8 mouse cellular contexts compared by ENCODE assay signal in the genomic region with DNA sequence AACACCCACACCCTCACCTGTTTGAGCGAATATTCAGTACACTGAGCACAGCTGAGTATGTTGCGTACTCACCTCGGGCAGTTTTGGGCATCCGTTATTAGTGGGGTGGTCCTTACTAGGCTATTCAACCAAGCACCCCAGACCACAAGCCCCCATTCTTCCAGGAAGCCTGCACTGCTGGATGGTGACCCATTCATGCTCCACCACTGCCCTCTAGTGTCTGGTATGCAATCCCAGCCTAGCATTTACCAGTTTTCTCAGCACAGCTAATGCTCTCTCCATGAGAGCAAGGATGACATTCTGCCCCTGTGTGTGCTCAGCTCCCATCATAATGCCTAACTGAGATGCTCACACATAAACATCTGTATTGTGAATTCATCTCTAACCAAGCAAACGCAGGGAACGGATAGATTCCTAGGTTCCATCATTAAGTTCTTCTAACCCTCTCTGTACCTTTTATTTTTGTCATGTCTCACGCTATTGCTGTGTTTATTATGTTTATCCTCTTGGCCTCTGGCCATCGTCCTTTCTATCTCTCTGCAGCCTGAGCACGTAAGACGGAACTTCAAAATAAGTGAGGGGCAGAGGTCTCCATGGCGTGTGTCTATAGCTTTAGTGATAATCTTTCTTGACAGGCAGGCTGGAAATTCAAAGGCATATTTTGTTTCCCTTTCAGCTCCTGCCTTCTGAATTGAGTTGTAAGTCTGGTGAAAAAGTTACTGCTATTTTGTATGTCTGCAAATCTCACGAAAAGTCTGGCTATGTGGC. TPM values are rescaled to one million over a fixed set of nuclear protein-coding genes. Genes with fewer than 3 reads are reported as not detected.
DNase-seq lines count a peak whose midpoint lies in the region; ATAC-seq and TF ChIP-seq lines count a peak whose summit lies in the region.

No protein-coding gene starts in this region.

- WGBS in forebrain, embryonic 14.5 days: 57% methylated on average over 12 of the region's 12 CpGs
- 48% methylated on average over 12 of the region's 12 CpGs for WGBS in hindbrain, postnatal 0 days

- no peaks in the 10 kb centered on the region for H3K4me1 ChIP-seq in forebrain, embryonic 14.5 days (ENCODE audit: control insufficient read depth, insufficient read depth, low read length)
- H3K4me1 ChIP-seq in hindbrain, postnatal 0 days (ENCODE audit: insufficient read depth, low read length): no peaks in the 10 kb centered on the region

- H3K4me3 ChIP-seq in gastrocnemius, adult 2 months: no peak overlapping the region
- H3K4me3 ChIP-seq in forebrain, embryonic 14.5 days (ENCODE audit: low read depth, low read length): no peak overlapping the region
- no peak overlapping the region for H3K4me3 ChIP-seq in hindbrain, postnatal 0 days (ENCODE audit: low read length)
- no peak overlapping the region for H3K4me3 ChIP-seq in left cerebral cortex, adult 2 months

- peak; percentile 53 for DNase-seq in gastrocnemius, adult 2 months
- no peak for DNase-seq in gastrocnemius, postnatal 25 days
- peak; percentile 15 for DNase-seq in cerebellum, adult 11 months
- DNase-seq in forebrain, embryonic 14.5 days (ENCODE audit: low spot score): peak; percentile 91
- peak; percentile 90 for DNase-seq in hindbrain, postnatal 0 days (ENCODE audit: low spot score)
- peak; percentile 51 to 59 for DNase-seq in left cerebral cortex, adult 2 months (ENCODE audit: extremely low spot score in 1 of 2, low spot score in 2 of 2)
- DNase-seq in right cerebral cortex, adult 2 months (ENCODE audit: low spot score in 2 of 2): peak; percentile 69 to 73

- H3K4me2 ChIP-seq in forebrain, embryonic 14.5 days (ENCODE audit: low read length): no peak overlapping the region
- no peak overlapping the region for H3K4me2 ChIP-seq in hindbrain, postnatal 0 days (ENCODE audit: low read depth, low read length)

- H3K27me3 ChIP-seq in forebrain, embryonic 14.5 days (replicated peaks; ENCODE audit: control insufficient read depth, insufficient read depth, low read length): no peaks in the 10 kb centered on the region
- no peaks in the 10 kb centered on the region for H3K27me3 ChIP-seq in hindbrain, postnatal 0 days (ENCODE audit: insufficient read depth, low read length)

- H3K36me3 ChIP-seq in forebrain, embryonic 14.5 days (ENCODE audit: control insufficient read depth, insufficient read depth, low read length): no peaks in the 10 kb centered on the region
- H3K36me3 ChIP-seq in hindbrain, postnatal 0 days (ENCODE audit: insufficient read depth, low read length): no peaks in the 10 kb centered on the region

- intact Hi-C loops in gastrocnemius, adult 2 months (cut with DNase I): no loop called here
- intact Hi-C loops in left cerebral cortex, adult 2 months (cut with DNase I): no loop called here

- no peak overlapping the region for H3K9ac ChIP-seq in forebrain, embryonic 14.5 days (ENCODE audit: low read length)
- no peak overlapping the region for H3K9ac ChIP-seq in hindbrain, postnatal 0 days (replicated peaks; ENCODE audit: low read length)

- ATAC-seq in forebrain, embryonic 14.5 days: peak; percentile 90
- ATAC-seq in hindbrain, postnatal 0 days: peak; percentile 87
- ATAC-seq in megakaryocyte-erythroid progenitor cell, adult 5-6 weeks (replicated peaks; ENCODE audit: low FRiP score, low TSS enrichment, poor library complexity, severe bottlenecking): peak; percentile 77

- H3K27ac ChIP-seq in gastrocnemius, adult 2 months: no peak overlapping the region
- H3K27ac ChIP-seq in forebrain, embryonic 14.5 days (ENCODE audit: low read depth, low read length): no peak overlapping the region
- no peak overlapping the region for H3K27ac ChIP-seq in hindbrain, postnatal 0 days
- H3K27ac ChIP-seq in left cerebral cortex, adult 2 months: no peak overlapping the region

- no peaks in the 10 kb centered on the region for H3K9me3 ChIP-seq in forebrain, embryonic 14.5 days (replicated peaks; ENCODE audit: control insufficient read depth, low read length)
- H3K9me3 ChIP-seq in hindbrain, postnatal 0 days (ENCODE audit: low read length): no peaks in the 10 kb centered on the region

- TF ChIP-seq CTCF in gastrocnemius, adult 2 months (IDR thresholded peaks at IDR 0.05): peak; percentile 84
- TF ChIP-seq CTCF in hindbrain, postnatal 0 days (IDR thresholded peaks at IDR 0.05; ENCODE audit: low read depth): peak; percentile 98
- peak; percentile 86 for TF ChIP-seq CTCF in left cerebral cortex, adult 2 months (IDR thresholded peaks at IDR 0.05)

RNA-seq across cellular contexts. Expression of a gene that starts 17.0 kb away (rescaled TPM):
- 1 to 10 TPM; 6.8 to 8.9 TPM for total RNA-seq in gastrocnemius, adult 2 months (2021)
- total RNA-seq in gastrocnemius, postnatal 25 days (2021): 1 to 10 TPM; 5.9 to 8.7 TPM
- polyA plus RNA-seq in forebrain, embryonic 14.5 days (2014; fragmentation: Nextera tagmentation; extraction: Ambion mirVana): 43.8 and 50.8 TPM in 2 replicates
- 30.4 TPM in 2 replicates for total RNA-seq in hindbrain, postnatal 0 days (2014; rRNA removed)
- polyA plus RNA-seq in hindbrain, postnatal 0 days (2015; fragmentation: Nextera tagmentation; extraction: Ambion mirVana): 26.0 and 28.7 TPM in 2 replicates
- total RNA-seq in left cerebral cortex, adult 2 months (2021): 10 to 100 TPM; 65.4 to 68.6 TPM
- 11.5 and 15.7 TPM in 2 replicates for total RNA-seq in megakaryocyte-erythroid progenitor cell, adult 5-6 weeks (2014; fragmentation: Nextera tagmentation)
- total RNA-seq in megakaryocyte-erythroid progenitor cell, adult 5-6 weeks (2017): 10.3 and 17.4 TPM in 2 replicates
